27 mouse cellular contexts compared by ENCODE assay signal in the genomic region with DNA sequence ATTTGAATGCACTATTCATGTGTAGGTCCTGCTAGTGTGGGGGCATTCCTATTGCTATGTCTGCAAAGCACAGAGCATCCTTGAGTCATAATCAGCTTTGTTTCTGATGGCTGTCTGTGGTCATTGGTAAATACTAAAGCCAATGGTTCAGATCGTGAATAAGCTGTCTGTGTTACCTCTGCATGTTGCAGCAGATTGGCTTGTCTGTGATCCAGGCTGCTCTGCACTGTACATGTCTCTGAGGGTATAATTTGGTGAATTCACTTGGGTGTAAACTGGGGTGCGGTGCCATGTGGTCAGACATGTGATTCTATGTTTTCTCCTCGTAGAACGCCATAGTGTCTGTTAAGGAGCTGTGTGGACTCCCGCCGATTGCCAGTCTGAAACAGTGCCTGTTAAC.
DNase-seq lines count a peak whose midpoint lies in the region; ATAC-seq lines count a peak whose summit lies in the region.
"Had no signal": no experiment of that assay in that cellular context is flagged by ENCODE, and none has a peak within 500 bp of the region (broad histone marks: within the 10 kb centered on the region; RNA-seq: fewer than 3 reads in every experiment).

No protein-coding gene starts in this region.

- DNase-seq in cerebellum, postnatal 14 days, result peak; percentile 43 to 53
- DNase-seq in cerebellum, adult 9-11 months, result no peak
- DNase-seq in hindbrain, embryonic 11.5 days (ENCODE audit: low spot score), result no peak
- no peak for DNase-seq in midbrain, embryonic 10.5 days (ENCODE audit: low spot score)
- no peak for DNase-seq in retina, postnatal 1 day
- DNase-seq: adrenal gland, postnatal 25 days; cerebellum, adult 11-12 months; cerebellum, postnatal 36 days; gastrocnemius, adult 2 months; gastrocnemius, postnatal 36 days; heart, adult 18-20 months; heart, postnatal 36 days; kidney, postnatal 14 days; layer of hippocampus, adult 9-11 months; liver, postnatal 0 days; lung, postnatal 36 days had no signal

- no peaks in the 10 kb centered on the region for H3K27me3 ChIP-seq in hindbrain, embryonic 16.5 days (replicated peaks; ENCODE audit: control insufficient read depth, insufficient read depth, low read length)
- no peaks in the 10 kb centered on the region; the same call in 1 of the 2 replicates for H3K27me3 ChIP-seq in hindbrain, embryonic 11.5 days (ENCODE audit: control insufficient read depth, insufficient read depth, low read length)
- H3K27me3 ChIP-seq in midbrain, embryonic 15.5 days (replicated peaks), result no peaks in the 10 kb centered on the region
- H3K27me3 ChIP-seq in midbrain, embryonic 10.5 days (ENCODE audit: low read depth, poor library complexity, severe bottlenecking), result peaks cover 85% of the 10 kb centered on the region
- H3K27me3 ChIP-seq in midbrain, embryonic 16.5 days (ENCODE audit: control insufficient read depth, insufficient read depth, low read depth, low read length), result no peaks in the 10 kb centered on the region
- H3K27me3 ChIP-seq: liver, embryonic 12.5 days; neural tube, embryonic 13.5 days; Patski; stomach, embryonic 15.5 days had no signal

- H3K4me3 ChIP-seq in hindbrain, embryonic 16.5 days (ENCODE audit: low read length), result no peak overlapping the region
- H3K4me3 ChIP-seq in hindbrain, embryonic 11.5 days (ENCODE audit: low read depth, low read length), result no peak overlapping the region
- no peak overlapping the region for H3K4me3 ChIP-seq in midbrain, embryonic 15.5 days
- H3K4me3 ChIP-seq in midbrain, embryonic 10.5 days, result no peak overlapping the region
- H3K4me3 ChIP-seq in midbrain, embryonic 16.5 days (ENCODE audit: low read depth, low read length), result no peak overlapping the region
- H3K4me3 ChIP-seq: gastrocnemius, adult 2 months; left cerebral cortex, adult 2 months; liver, embryonic 12.5 days; neural tube, embryonic 13.5 days; stomach, embryonic 15.5 days had no signal

- no peaks in the 10 kb centered on the region for H3K36me3 ChIP-seq in hindbrain, embryonic 16.5 days (ENCODE audit: control insufficient read depth, insufficient read depth, low read length)
- no peaks in the 10 kb centered on the region for H3K36me3 ChIP-seq in hindbrain, embryonic 11.5 days (ENCODE audit: control insufficient read depth, insufficient read depth, low read length)
- H3K36me3 ChIP-seq in midbrain, embryonic 15.5 days (replicated peaks), result no peaks in the 10 kb centered on the region
- H3K36me3 ChIP-seq in midbrain, embryonic 10.5 days, result no peaks in the 10 kb centered on the region
- no peaks in the 10 kb centered on the region for H3K36me3 ChIP-seq in midbrain, embryonic 16.5 days (ENCODE audit: control insufficient read depth, insufficient read depth, low read length)
- H3K36me3 ChIP-seq: G1E; liver, embryonic 12.5 days; stomach, embryonic 15.5 days had no signal

- H3K9me3 ChIP-seq in hindbrain, embryonic 16.5 days (ENCODE audit: control insufficient read depth, low read length), result no peaks in the 10 kb centered on the region
- no peaks in the 10 kb centered on the region for H3K9me3 ChIP-seq in hindbrain, embryonic 11.5 days (ENCODE audit: control insufficient read depth, low read length)
- no peaks in the 10 kb centered on the region for H3K9me3 ChIP-seq in midbrain, embryonic 15.5 days
- no peaks in the 10 kb centered on the region for H3K9me3 ChIP-seq in midbrain, embryonic 10.5 days (replicated peaks)
- no peaks in the 10 kb centered on the region for H3K9me3 ChIP-seq in midbrain, embryonic 16.5 days (replicated peaks; ENCODE audit: control insufficient read depth, low read length, poor library complexity, severe bottlenecking)
- H3K9me3 ChIP-seq: G1E; liver, embryonic 12.5 days; neural tube, embryonic 13.5 days; stomach, embryonic 15.5 days had no signal

- no peak overlapping the region for H3K4me2 ChIP-seq in hindbrain, embryonic 16.5 days (ENCODE audit: low read length)
- no peak overlapping the region for H3K4me2 ChIP-seq in hindbrain, embryonic 11.5 days (replicated peaks; ENCODE audit: low read depth, low read length)
- no peak overlapping the region for H3K4me2 ChIP-seq in midbrain, embryonic 15.5 days
- no peak overlapping the region for H3K4me2 ChIP-seq in midbrain, embryonic 16.5 days (ENCODE audit: low read length)
- H3K4me2 ChIP-seq: heart, embryonic 11.5 days; liver, embryonic 12.5 days; neural tube, embryonic 13.5 days; stomach, embryonic 15.5 days had no signal

- H3K9ac ChIP-seq in hindbrain, embryonic 16.5 days (ENCODE audit: low read depth, low read length), result no peak overlapping the region
- no peak overlapping the region for H3K9ac ChIP-seq in hindbrain, embryonic 11.5 days (ENCODE audit: low read depth, low read length)
- no peak overlapping the region for H3K9ac ChIP-seq in midbrain, embryonic 15.5 days
- no peak overlapping the region for H3K9ac ChIP-seq in midbrain, embryonic 16.5 days (ENCODE audit: low read depth, low read length)
- H3K9ac ChIP-seq: liver, embryonic 12.5 days; liver, postnatal 0 days; neural tube, embryonic 13.5 days; stomach, embryonic 15.5 days had no signal

- no peak overlapping the region for H3K27ac ChIP-seq in hindbrain, embryonic 16.5 days (ENCODE audit: low read depth, low read length)
- no peak overlapping the region for H3K27ac ChIP-seq in hindbrain, embryonic 11.5 days (ENCODE audit: low read depth, low read length)
- H3K27ac ChIP-seq in midbrain, embryonic 15.5 days, result no peak overlapping the region
- no peak overlapping the region for H3K27ac ChIP-seq in midbrain, embryonic 10.5 days (replicated peaks)
- H3K27ac ChIP-seq in midbrain, embryonic 16.5 days (ENCODE audit: low read length), result no peak overlapping the region
- H3K27ac ChIP-seq: gastrocnemius, adult 2 months; left cerebral cortex, adult 2 months; liver, embryonic 12.5 days; neural tube, embryonic 13.5 days; stomach, embryonic 15.5 days had no signal

- 58% methylated on average over 6 of the region's 6 CpGs for WGBS in hindbrain, embryonic 16.5 days
- WGBS in hindbrain, embryonic 11.5 days, result 81% methylated on average over 6 of the region's 6 CpGs
- WGBS in midbrain, embryonic 15.5 days, result 53% methylated on average over 6 of the region's 6 CpGs
- WGBS in midbrain, embryonic 10.5 days, result 65% methylated on average over 6 of the region's 6 CpGs
- WGBS in midbrain, embryonic 16.5 days, result 47% methylated on average over 6 of the region's 6 CpGs

- ATAC-seq in hindbrain, embryonic 16.5 days, result peak; percentile 14; the same call in 1 of the 2 replicates
- ATAC-seq in hindbrain, embryonic 11.5 days (ENCODE audit: low FRiP score), result no peak
- ATAC-seq in midbrain, embryonic 15.5 days (replicated peaks), result peak; percentile 22; the same call in 1 of the 2 replicates
- peak; percentile 15; the same call in 1 of the 2 replicates for ATAC-seq in midbrain, embryonic 16.5 days
- ATAC-seq: intestine, postnatal 0 days; liver, embryonic 12.5 days; liver, postnatal 0 days; Patski had no signal

- H3K4me1 ChIP-seq in hindbrain, embryonic 16.5 days (ENCODE audit: control insufficient read depth, insufficient read depth, low read depth, low read length), result peaks cover 11% of the 10 kb centered on the region
- H3K4me1 ChIP-seq in hindbrain, embryonic 11.5 days (replicated peaks; ENCODE audit: control insufficient read depth, insufficient read depth, low read length), result peaks cover 3% of the 10 kb centered on the region; the same call in 1 of the 2 replicates
- peaks cover 23% of the 10 kb centered on the region for H3K4me1 ChIP-seq in midbrain, embryonic 15.5 days
- peaks cover 51% of the 10 kb centered on the region for H3K4me1 ChIP-seq in midbrain, embryonic 10.5 days
- peaks cover 14% of the 10 kb centered on the region for H3K4me1 ChIP-seq in midbrain, embryonic 16.5 days (ENCODE audit: control insufficient read depth, insufficient read depth, low read length)
- H3K4me1 ChIP-seq: liver, embryonic 12.5 days; stomach, embryonic 15.5 days had no signal

Comparison
In these comparisons a context has a peak if more than half of its experiments do, and no peak if none do; other contexts are left out.
1. DNase-seq: peak in cerebellum, postnatal 14 days (2 of 2); none in cerebellum, adult 9-11 months (single experiment), hindbrain, embryonic 11.5 days (single experiment), midbrain, embryonic 10.5 days (single experiment) and retina, postnatal 1 day (single experiment).